Mouse (Mus musculus): ENCODE measurements at regions not wholly inside any gene's neighbourhood (a gene's known extent, or its start where the extent isn't known, plus 50 kb on each side); places are given as distances from the start of the nearest gene placed in this dataset.
"Not testable (repeated sequence)": the region's sequence is repeated elsewhere in the genome, so short reads cannot be mapped to it uniquely, and the experiment has no call there.

DNA sequence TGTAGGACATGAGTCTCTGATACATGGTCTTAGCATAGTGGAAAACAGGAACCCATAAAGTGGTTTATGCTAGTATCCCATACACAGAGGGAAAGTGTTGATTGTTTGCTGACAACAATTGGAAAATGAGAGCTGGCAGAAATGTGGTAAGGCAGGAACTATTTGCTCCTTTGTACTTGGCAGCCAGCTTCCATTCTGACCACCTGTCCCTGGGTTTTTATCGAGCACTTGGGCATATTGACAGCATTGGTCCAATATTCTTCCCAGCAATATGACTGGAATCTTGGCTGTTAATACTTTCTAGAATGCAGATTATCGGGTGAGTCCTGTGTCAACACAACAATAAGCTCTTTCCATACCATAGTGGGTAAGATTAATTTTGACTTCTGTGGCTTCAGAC lies 67.7 kb downstream of the Sult1c2 start:
- not testable (repeated sequence) for DNase-seq (ENCODE audit: low spot score in 2 of 2)

DNA sequence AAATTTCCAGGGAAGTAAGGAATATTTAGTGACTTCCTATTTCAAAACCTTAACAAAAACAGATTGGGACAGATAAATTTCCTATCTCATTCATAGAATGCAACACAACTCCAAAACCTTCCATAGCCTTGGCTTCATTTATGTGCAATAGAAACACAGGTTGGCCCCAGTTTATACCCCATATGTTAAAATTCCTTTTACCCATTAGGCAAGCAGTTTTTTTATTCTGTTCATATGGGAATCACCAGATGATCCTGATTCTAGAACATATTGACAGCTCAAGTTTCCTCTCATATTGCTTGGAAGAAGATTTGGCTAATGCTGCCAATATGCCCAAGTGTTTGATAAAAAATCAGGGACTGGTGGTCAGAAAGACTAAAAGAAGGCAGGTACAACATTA lies 71.8 kb upstream of the Sgo1 start:
- DNase-seq (ENCODE audit: low spot score in 2 of 2): no peak

DNA sequence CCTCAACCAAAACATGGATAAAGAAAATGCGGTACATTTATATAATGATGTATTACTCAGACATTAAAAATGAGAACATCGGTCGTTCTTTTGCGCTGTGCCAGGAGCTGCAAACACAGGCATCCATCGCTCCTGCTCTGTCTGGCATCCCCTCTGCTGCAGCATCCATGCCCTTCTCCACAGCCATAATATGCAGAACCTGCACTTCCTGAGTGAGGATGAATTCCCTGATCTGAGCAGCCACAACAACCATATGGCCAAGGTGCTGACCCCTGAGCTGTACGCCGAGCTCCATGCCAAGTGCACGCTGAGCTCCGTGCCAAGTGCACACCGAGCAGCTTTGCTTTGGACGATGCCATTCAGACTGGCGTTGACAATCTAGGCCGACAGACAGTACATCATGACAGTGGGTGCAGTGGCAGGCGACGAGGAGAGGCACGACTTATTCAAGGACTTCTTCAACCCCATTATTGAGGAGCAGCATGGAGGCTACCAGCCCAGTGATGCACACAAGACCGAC lies 56.9 kb upstream of the Sgo1 start:
- DNase-seq (ENCODE audit: low spot score in 2 of 2): peak in 1 of 2 experiments; percentile 40

Measured in cerebellum, postnatal 4 days (tissue).